Mouse (Mus musculus) spleen, postnatal 4 days (tissue): ENCODE measurements at regions not wholly inside any gene's neighbourhood (a gene's known extent, or its start where the extent isn't known, plus 50 kb on each side); places are given as distances from the start of the nearest gene placed in this dataset.

Source experiments
- DNase-seq, 2 experiments: peaks; one replicate each; pipeline ENCODE4 v3.0.0; 2022; ENCODE audit warnings: low spot score in 2 of 2

DNA sequence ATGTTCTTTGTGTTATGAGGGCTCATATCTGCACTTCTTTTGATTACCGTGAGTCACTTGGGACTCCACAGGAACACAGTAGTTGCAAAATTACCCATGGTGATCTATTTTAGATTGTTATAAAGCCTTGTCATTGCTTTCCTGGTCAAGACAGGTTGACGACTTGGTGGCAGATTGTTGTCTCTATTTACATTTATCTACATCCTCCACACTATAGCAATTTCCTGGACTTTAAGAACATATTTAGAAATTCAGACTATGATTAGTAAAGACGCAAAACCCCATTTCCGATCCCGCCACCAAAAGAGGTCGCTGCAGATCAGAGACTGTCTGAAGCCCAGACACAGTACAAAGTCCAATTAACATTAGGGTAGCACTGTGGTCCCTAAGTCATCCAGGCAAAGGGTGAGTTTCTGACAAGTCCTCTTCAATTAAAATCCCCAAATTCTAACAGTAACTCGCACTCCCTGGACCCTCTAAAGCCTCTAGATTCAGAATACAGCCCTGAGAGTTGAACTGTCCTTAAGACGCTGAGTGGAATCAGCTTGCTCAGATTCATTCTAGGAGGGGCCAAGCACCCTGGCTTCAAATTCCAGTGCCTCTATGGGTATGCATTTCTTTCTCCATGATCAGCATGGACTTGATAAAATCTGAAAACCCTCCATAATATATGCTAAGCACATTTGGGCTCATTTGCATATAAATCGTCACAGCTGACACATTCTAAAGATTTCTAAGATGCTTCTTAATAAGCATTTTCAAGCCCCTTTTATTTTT, 461.9 kb upstream of the BC052040 start:
- DNase-seq, result no peak

GRCm38 (mm10) chr2:115120206-115120503, 461.4 kb upstream of the BC052040 start:
- no peak for DNase-seq

DNA sequence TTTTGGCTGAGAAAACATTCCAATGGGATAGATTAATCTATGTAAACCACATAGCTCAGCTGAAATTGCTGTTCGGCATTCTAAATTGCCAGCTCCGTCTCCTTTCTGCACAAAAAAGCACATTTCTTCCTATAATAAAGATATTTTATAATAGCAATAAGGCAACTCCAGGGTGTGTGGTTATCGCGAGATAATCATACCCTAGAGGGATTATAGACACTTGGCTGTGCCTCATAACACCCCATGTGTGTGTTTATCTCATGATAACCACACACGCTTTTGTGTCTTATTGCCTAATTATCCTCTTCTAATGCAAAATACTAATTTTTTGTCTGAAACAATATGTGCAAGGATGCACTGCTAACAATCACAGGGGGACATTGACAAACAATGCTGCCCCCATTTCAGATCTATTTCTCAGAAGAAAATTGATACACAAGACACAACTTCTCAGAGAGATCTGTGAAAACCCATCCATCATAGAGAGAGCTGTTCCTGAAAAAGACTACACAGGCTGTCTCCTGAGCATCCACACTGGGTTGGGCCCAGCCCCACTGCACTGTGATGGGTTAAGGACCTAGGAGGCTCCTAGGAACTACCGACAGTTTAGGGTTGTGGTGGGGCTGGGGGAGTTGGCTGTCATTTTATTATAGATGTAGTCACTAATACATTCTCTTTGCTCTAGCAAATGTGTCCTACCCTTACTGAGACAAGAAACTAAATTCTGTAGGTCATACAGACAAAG, 454.7 kb upstream of the BC052040 start:
- DNase-seq, result no peak

DNA sequence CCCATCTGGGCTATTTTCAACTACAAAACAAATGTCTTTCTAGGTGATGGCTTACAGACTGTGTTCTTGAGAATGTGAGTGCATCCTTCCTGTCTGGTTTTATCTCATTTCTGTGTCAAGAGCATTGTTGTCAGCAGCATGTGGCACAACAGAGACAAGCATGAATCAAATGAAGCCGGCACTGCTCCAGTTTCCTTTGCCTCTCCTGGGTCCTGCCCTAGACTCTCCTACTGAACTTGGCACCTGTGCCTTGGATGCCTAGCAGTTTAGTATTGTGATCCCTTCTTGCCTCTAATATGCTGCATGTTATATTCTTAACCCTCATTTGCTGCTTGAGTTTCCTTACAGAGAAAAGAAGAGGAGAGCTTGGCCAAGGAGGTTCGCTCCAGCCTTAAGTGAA, 449.8 kb upstream of the BC052040 start:
- DNase-seq, result no peak

DNA sequence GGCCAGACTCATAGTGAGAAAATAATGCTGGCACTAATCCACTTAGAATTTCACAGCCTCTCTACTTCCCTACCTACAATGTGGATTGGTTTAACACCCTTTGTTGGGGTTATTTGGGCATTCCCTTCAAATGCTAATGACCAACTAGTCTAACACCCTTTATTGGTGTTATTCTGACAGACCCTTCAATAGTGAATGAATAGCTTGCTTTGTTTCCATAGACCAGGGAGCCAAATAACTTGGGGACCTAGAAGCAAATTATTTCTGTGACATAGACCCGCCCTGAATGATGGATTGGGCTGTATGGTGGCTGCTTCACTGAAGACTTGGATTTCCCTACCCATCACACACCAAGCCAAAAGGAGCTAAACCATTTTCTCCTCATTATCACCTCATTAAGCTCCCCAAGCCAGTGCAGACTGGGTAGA, 449.3 kb upstream of the BC052040 start:
- DNase-seq, result no peak

GRCm38 (mm10) chr2:115141416-115141815, 440.1 kb upstream of the BC052040 start:
- DNase-seq, result no peak

GRCm38 (mm10) chr2:115172111-115172510, 409.4 kb upstream of the BC052040 start:
- no peak for DNase-seq

DNA sequence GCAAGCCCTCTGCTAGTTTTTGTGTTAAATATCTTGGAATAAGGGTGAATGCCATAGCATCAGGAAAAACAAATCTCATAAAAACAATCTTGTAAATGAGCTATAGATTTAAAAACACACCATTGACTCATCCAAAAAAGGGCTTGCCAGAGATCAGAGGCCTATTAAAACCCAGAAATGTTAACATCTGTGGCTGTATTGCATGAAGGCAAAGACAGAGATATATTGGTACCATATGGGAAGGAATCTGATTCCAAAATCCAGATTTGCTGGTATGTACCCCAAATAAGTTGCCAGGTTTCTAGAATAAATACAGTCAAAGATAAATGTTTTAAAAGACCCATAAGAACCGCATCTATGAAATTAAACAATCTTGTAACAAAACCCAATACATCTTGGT, 404.4 kb upstream of the BC052040 start:
- no peak for DNase-seq

- no peak for DNase-seq
These were observed 403.6 kb upstream of the BC052040 start for GRCm38 (mm10) chr2:115177896-115178295.

DNA sequence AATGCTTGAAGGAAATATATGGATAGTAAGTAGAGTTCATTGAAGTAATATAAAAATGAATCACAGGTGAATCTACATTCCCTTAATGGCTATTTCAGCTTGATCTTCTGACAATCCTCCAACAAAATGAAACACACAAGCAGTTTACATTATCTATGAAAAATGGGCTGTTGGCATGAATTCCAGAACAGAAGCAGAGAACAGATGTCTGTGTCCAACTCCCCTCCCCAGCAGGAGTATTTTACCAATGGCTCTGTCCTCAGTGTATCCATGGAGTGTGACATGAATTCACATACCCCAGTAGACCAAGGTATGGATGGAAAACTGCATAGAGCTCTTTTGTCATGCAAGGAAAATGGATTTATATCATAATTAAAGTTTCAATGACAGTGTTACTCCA, 370.3 kb upstream of the BC052040 start:
- no peak for DNase-seq

DNA sequence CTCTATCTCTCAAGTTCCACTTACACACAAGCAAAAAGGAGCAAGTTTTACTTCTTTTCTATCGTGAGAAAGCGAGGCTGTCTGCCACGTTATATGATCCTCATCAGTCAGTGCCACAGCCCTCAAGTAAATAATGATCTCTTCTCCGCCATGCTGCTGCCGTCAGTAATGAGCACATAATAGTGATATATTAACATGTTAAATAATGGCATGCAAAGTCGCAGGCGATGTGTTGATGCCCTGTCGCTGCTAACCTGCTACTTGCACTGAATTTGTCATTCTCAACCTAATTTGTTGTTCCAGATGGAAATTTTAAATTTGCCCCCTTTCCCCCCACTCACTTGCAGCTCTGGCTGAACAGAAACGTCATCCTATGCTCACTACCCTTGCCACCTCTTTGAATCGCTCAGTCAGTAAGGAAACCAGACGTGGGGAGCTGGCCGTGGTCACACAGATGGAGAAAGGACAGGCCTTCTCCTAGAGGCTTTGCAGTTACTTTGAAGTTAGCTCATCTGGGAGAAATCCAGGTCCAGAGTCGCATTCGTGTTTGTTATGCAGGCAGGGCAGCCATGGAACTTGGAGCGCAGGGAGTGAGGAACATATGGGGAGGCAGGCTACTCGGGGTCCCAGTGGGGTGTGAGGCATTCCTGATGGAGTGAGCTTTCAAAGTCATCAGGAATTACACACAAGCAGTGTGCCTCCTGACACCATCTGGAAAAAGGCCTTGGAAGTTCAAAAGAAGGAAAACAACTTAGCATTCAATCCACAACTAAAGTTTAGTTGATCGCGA, 368.1 kb upstream of the BC052040 start:
- no peak for DNase-seq

- no peak for DNase-seq
These were observed 367.2 kb upstream of the BC052040 start for GRCm38 (mm10) chr2:115214292-115214691.

DNA sequence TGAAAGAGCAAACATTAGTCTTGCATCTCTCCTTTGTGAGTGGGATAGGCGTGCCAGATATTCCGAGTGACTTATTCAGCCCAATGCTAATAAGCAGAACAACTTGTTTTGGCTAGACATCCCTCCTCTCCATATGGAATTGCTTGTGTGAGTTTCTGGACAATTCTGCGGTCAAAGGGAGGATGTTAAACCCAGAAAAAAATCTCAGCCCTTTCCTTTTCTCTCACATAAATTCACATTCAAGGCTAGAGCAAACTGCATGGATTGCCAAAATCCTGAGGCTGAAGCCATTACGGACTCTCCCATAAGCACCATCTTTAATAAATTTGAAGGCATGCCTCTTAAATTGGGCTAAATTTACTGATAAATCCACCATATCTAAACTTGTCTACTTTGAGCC, 351.5 kb upstream of the BC052040 start:
- DNase-seq, result no peak

DNA sequence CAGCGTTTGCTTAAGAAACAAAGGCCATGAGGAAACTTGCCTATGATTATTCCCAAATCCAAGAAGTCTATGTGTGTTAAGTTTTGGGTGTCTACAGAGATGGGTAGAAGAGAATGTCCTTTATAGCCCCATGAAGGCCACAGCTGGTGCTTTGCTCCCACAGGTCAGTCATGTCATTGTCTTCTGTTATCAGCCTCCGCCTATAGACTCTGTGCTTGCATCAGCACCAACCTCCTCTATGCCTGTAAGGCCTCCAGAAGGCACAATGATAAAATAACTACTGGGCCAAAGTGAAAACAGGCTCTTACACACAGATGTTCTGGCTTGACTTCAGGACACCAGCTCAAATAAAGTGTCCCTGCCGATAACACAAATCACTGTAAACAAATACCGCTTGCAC, 333.8 kb upstream of the BC052040 start:
- DNase-seq, result no peak

- no peak for DNase-seq
These were observed 331.3 kb upstream of the BC052040 start for GRCm38 (mm10) chr2:115250019-115250807.

DNA sequence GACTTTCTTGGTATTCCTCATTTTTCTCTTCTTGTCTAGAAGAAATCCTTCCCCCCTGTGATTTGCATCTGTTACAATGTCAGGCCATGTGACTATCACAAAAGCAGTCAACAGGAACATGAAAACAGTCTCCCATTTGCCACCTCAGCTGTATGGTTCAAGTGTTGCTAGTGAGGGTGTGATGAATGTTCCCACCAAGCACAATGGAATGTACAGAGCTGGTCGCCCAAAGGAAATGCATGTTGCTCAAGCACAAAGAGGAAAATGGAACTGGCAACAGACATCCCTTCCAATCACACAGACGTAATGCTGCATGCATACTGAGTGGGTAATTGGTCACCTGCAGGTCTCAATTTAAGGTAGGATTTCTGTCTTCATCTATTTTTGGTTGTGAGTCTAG, 324.1 kb upstream of the BC052040 start:
- no peak for DNase-seq

DNA sequence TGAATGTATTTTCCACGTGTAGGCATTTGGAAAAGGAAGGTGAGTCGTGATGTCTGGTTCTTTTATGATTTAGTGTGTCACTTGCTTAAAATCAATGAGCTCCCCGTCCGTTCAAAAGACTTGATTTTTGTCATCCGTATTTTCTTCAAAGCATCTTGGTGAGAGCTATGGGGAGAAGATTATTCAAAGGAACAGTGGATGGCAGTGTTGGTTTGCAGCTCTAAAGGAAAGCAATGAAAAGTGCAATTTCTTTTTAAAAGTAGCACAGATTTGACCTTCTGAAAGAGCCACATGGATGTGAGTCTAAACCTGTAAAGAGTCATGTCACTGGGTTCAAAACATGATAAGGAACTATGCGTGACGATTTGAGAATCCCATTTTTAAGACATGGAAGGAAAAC, 313.3 kb upstream of the BC052040 start:
- DNase-seq, result no peak

DNA sequence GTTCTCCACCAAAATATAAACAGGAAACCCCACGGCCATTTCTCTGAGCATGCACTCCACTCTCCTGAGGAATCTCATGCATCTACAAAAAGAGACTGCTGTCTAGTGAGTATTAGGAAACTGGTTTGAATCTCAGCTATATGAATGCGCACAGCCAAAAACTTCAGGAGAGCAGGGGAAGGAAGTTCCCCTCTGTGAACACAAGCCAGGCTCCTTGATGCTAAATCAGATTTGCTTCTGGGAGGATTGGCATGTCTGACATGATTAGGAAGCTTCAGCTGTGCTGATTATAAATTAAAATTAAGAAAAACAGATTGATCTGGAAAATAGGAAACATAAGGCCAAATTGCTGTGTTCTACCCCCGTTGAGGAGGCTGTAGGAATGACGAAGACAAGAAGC, 304.1 kb upstream of the BC052040 start:
- DNase-seq, result no peak

- DNase-seq, result no peak
These were observed 288.5 kb upstream of the BC052040 start for GRCm38 (mm10) chr2:115293020-115293419.

GRCm38 (mm10) chr2:115297463-115297862, 284.1 kb upstream of the BC052040 start:
- DNase-seq, result no peak

DNA sequence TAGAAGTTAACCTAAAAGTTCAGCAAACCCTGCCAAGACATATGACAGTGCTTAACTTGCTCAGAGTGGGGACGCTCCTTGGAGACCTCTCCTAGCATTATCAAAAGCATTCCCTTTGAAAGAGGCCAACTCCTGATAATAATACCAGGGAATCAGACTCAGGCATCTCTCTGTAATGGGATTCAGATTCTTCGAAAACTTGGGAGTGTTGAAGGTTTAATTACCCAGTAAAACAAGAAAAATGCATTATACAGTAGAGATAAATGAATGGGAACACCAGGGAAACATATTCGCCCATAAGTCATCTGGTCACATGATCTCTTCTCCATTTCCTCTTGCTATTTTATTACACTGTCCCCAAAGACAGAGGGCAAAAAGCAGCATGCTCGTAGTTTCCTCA, 274.3 kb upstream of the BC052040 start:
- DNase-seq, result no peak
